Mouse (Mus musculus) spleen, postnatal 10 days (tissue): ENCODE measurements at regions not wholly inside any gene's neighbourhood (a gene's known extent, or its start where the extent isn't known, plus 50 kb on each side); places are given as distances from the start of the nearest gene placed in this dataset.

Experiments used
- DNase-seq, 2 experiments: peaks; one replicate each; pipeline ENCODE4 v3.0.0; 2021 to 2022; ENCODE audit warnings: low spot score in 2 of 2

- no peak for DNase-seq
These were observed 271.2 kb upstream of the Zfp637 start for GRCm38 (mm10) chr6:117569576-117570326.

GRCm38 (mm10) chr6:117570346-117570745 lies 270.6 kb upstream of the Zfp637 start:
- DNase-seq: no peak

GRCm38 (mm10) chr6:117570791-117571190 lies 270.2 kb upstream of the Zfp637 start:
- no peak for DNase-seq

- no peak for DNase-seq
These were observed 269.0 kb upstream of the Zfp637 start for GRCm38 (mm10) chr6:117572006-117572405.

GRCm38 (mm10) chr6:117573371-117573770 lies 267.6 kb upstream of the Zfp637 start:
- no peak for DNase-seq

GRCm38 (mm10) chr6:117574146-117574545 lies 266.8 kb upstream of the Zfp637 start:
- DNase-seq: no peak

GRCm38 (mm10) chr6:117575057-117575456 lies 265.9 kb upstream of the Zfp637 start:
- no peak for DNase-seq

- no peak for DNase-seq
These were observed 265.0 kb upstream of the Zfp637 start for GRCm38 (mm10) chr6:117576021-117576420.

- no peak for DNase-seq
These were observed 263.1 kb upstream of the Zfp637 start for GRCm38 (mm10) chr6:117577539-117578521.

GRCm38 (mm10) chr6:117580951-117581350 lies 260.0 kb upstream of the Zfp637 start:
- no peak for DNase-seq

GRCm38 (mm10) chr6:117583121-117583520 lies 257.9 kb upstream of the Zfp637 start:
- DNase-seq: no peak

- DNase-seq: no peak
These were observed 256.4 kb upstream of the Zfp637 start for GRCm38 (mm10) chr6:117584563-117584962.

GRCm38 (mm10) chr6:117596166-117596840 lies 244.7 kb upstream of the Zfp637 start:
- DNase-seq: no peak

GRCm38 (mm10) chr6:117604834-117605233 lies 236.1 kb upstream of the Zfp637 start:
- no peak for DNase-seq

GRCm38 (mm10) chr6:117605685-117606084 lies 235.3 kb upstream of the Zfp637 start:
- no peak for DNase-seq

GRCm38 (mm10) chr6:117606211-117606610 lies 234.8 kb upstream of the Zfp637 start:
- DNase-seq: no peak

- DNase-seq: no peak
These were observed 234.0 kb upstream of the Zfp637 start for GRCm38 (mm10) chr6:117607023-117607422.

- DNase-seq: no peak
These were observed 231.2 kb upstream of the Zfp637 start for GRCm38 (mm10) chr6:117609476-117610404.

- no peak for DNase-seq
These were observed 229.7 kb upstream of the Zfp637 start for GRCm38 (mm10) chr6:117611281-117611680.

GRCm38 (mm10) chr6:117611965-117612364 lies 229.0 kb upstream of the Zfp637 start:
- no peak for DNase-seq

GRCm38 (mm10) chr6:117612421-117612820 lies 228.6 kb upstream of the Zfp637 start:
- no peak for DNase-seq
